Mouse (Mus musculus) common myeloid progenitor, adult 5-6 weeks (primary cell): ENCODE data around the gene Gm14403. TPM values are rescaled to one million over a fixed set of nuclear protein-coding genes. Genes with fewer than 3 reads are reported as not detected.
"Not testable (repeated sequence)": the region's sequence is repeated elsewhere in the genome, so short reads cannot be mapped to it uniquely, and the experiment has no call there.

Experiments used
- ATAC-seq: replicated peaks from 2 replicates; pipeline ENCODE4 v1.8.0; 2016; ENCODE audit warnings: low read depth, mild to moderate bottlenecking, moderate TSS enrichment, inconsistent platforms; ENCODE audit not compliant: poor library complexity, severe bottlenecking
- total RNA-seq: library from RNA; stranded (forward); fragments of 200-1000, 187-1606 nt; gene quantifications from 2 replicates; pipeline ENCODE4 v1.2.3, GENCODE M21; 2017

The Gm14403 gene
- total RNA-seq, 1 experiment from 2014 or later = 0.96 TPM

DNA sequence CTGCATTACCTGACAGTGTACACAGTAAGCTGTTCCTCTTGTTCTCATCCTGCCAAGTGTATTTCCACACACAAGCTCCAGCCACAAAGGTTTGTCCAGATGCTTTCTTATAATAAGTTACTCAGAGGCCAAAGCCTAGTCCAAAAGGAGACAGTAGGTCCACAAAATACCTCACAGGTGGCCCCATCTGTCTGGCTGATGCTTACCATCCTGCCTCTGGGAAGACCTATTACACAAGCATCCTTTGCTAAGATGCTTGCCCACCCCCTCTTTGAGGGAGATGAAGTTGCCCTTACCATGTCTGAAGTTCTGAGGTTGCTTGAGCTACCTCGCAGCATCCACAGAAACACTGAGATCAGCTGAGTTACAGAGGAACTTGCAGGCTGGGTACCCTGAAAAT lies 57.2 kb downstream of the Gm14403 start:
- ATAC-seq = not testable (repeated sequence)

Other genes starting within 250 kb of the Gm14403 start
- 0.41 TPM in 1 of 2 replicates, not detected in the other for gene Gm14409, start 231.2 kb upstream of the Gm14403 start, total RNA-seq
- 4.3 TPM in 1 of 2 replicates, not detected in the other for gene Gm14412, start 173.9 kb upstream of the Gm14403 start, total RNA-seq
- gene Gm14418, start 99.9 kb upstream of the Gm14403 start, total RNA-seq = not detected in 2 replicates
- gene Zfp970, start 33.5 kb upstream of the Gm14403 start, total RNA-seq = 12.7 and 13.2 TPM in 2 replicates
- not detected in 2 replicates for gene Gm14406, start 80.0 kb downstream of the Gm14403 start, total RNA-seq